Mouse (Mus musculus) olfactory bulb, adult 2 months (tissue): ENCODE measurements at regions not wholly inside any gene's neighbourhood (a gene's known extent, or its start where the extent isn't known, plus 50 kb on each side); places are given as distances from the start of the nearest gene placed in this dataset.

ENCODE experiments used
- CTCF ChIP-seq: fragments of 200-500 bp; IDR thresholded peaks from 2 replicates; pipeline ENCODE4 v1.5.1; 2012; ENCODE audit warnings: low read depth, mild to moderate bottlenecking, low read length, moderate library complexity; ENCODE audit not compliant: insufficient read depth
- POLR2A ChIP-seq: fragments of 200-500 bp; IDR thresholded peaks from 2 replicates; pipeline ENCODE4 v1.6.1; 2012; ENCODE audit warnings: mild to moderate bottlenecking, low read depth, low read length, moderate library complexity; ENCODE audit not compliant: insufficient read depth

DNA sequence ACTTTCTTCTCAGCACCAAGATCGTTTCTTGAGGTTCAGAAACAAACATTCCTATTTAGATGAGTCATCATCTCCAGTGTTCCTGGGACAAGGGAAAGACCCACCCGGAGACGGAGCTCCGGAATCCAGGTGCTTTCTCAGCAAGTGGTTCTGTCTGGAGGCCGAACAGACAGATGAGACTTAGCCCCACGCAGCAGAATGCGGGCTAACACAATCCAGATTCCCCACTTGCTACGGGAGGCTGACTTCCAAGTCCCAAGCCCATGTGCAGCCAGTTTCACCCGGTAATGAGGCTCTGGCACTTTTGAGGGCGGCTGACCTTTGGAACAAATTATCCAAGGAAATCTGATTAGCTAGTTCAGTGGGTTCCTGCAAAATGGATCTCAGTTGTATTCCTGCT is 150.3 kb downstream of the Nucb2 start:
- TF ChIP-seq POLR2A (no peak), CTCF (no peak)
